Mouse (Mus musculus): ENCODE measurements around the gene Dok7. TPM values are rescaled to one million over a fixed set of nuclear protein-coding genes. Genes with fewer than 3 reads are reported as not detected.

Gene Dok7
- not detected for polyA plus RNA-seq (2017; shearing (Covaris generic))

GRCm38 (mm10) chr5:35056604-35057432, at the start of gene Dok7:
Dok7 (plus strand) TSS chr5:35056766.

GRCm38 (mm10) chr5:35041268-35041829, 15.2 kb upstream of the Dok7 start, which contains the start of gene Hgfac:
Hgfac (plus strand) TSS chr5:35041509.

GRCm38 (mm10) chr5:35104960-35105921, 48.7 kb downstream of the Dok7 start, which contains the start of gene Lrpap1:
Lrpap1 (minus strand) TSS chr5:35105766.

Other genes with a start within 250 kb of the Dok7 start
- gene Msantd1, start 148.8 kb upstream of the Dok7 start, polyA plus RNA-seq (2017; shearing (Covaris generic)): 0.38 TPM
- 7.1 TPM for gene Rgs12, start 107.3 kb upstream of the Dok7 start, polyA plus RNA-seq (2017; shearing (Covaris generic))
- 8.9 TPM for gene Hgfac, start 15.3 kb upstream of the Dok7 start, polyA plus RNA-seq (2017; shearing (Covaris generic))
- 93.8 TPM for gene Lrpap1, start 49.0 kb downstream of the Dok7 start, polyA plus RNA-seq (2017; shearing (Covaris generic))
- gene Adra2c, start 221.6 kb downstream of the Dok7 start, polyA plus RNA-seq (2017; shearing (Covaris generic)): not detected